Mouse (Mus musculus) embryonic facial prominence, embryonic 11.5 days (tissue): ENCODE measurements at regions not wholly inside any gene's neighbourhood (a gene's known extent, or its start where the extent isn't known, plus 50 kb on each side); places are given as distances from the start of the nearest gene placed in this dataset.

Experiments used
- ATAC-seq: fragments of 200-750 bp; cut with Nextera tagmentation; replicated peaks from 2 replicates; pipeline ENCODE4 v1.8.0; 2017; ENCODE audit warnings: low read depth; ENCODE audit not compliant: insufficient number of reproducible peaks, low FRiP score, low TSS enrichment
- DNase-seq: peaks from one replicate; pipeline ENCODE4 v3.0.0-alpha.2; 2015; ENCODE audit warnings: low spot score
- H3K27ac ChIP-seq: fragments of 300-500 bp; sonication (generic); replicated peaks from 2 replicates; pipeline ENCODE4 v1.5.1; 2014; ENCODE audit warnings: mild to moderate bottlenecking, low read depth, low read length, control low read depth
- H3K27me3 ChIP-seq: fragments of 300-500 bp; sonication (generic); 2 replicates; pipeline ENCODE4 v1.6.1; 2014; ENCODE audit warnings: mild to moderate bottlenecking, low read length, moderate library complexity, mixed read lengths; ENCODE audit not compliant: control insufficient read depth, insufficient read depth
- H3K36me3 ChIP-seq: fragments of 300-500 bp; sonication (generic); replicated peaks from 2 replicates; pipeline ENCODE4 v1.6.1; 2014; ENCODE audit warnings: low read depth, mild to moderate bottlenecking, low read length, moderate library complexity, mixed read lengths; ENCODE audit not compliant: control insufficient read depth, insufficient read depth
- H3K4me1 ChIP-seq: fragments of 300-500 bp; sonication (generic); 2 replicates; pipeline ENCODE4 v1.6.1; 2014; ENCODE audit warnings: low read length, mixed read lengths; ENCODE audit not compliant: control insufficient read depth, insufficient read depth
- H3K4me2 ChIP-seq: fragments of 300-500 bp; sonication (generic); 2 replicates; pipeline ENCODE4 v1.6.1; 2014; ENCODE audit warnings: low read depth, mild to moderate bottlenecking, control low read depth, low read length, moderate library complexity
- H3K4me3 ChIP-seq: fragments of 300-500 bp; sonication (generic); 2 replicates; pipeline ENCODE4 v1.5.1; 2014; ENCODE audit warnings: low read depth, low read length, control low read depth
- H3K9ac ChIP-seq: fragments of 300-500 bp; sonication (generic); replicated peaks from 2 replicates; pipeline ENCODE4 v1.6.1; 2014; ENCODE audit warnings: mild to moderate bottlenecking, control low read depth, low read length
- H3K9me3 ChIP-seq: fragments of 300-500 bp; sonication (generic); replicated peaks from 2 replicates; pipeline ENCODE4 v1.6.1; 2016; ENCODE audit warnings: mild to moderate bottlenecking, low read length, inconsistent platforms, mixed read lengths; ENCODE audit not compliant: control insufficient read depth
- WGBS: fragments of 180-500 bp; shearing (Covaris S2); extraction: QIAGEN DNeasy Blood & Tissue Kit; methylation state at CpG from one replicate; pipeline ENCODE4 v1.1.7; 2014; 5-methylcytosine and 5-hydroxymethylcytosine counted together

GRCm38 (mm10) chr3:103489786-103490185, 85.2 kb upstream of the Syt6 start:
- H3K4me3 ChIP-seq: no peak overlapping the region
- no peaks in the 10 kb centered on the region for H3K36me3 ChIP-seq
- no peak overlapping the region for H3K9ac ChIP-seq
- no peak overlapping the region for H3K4me2 ChIP-seq
- H3K27me3 ChIP-seq: no peaks in the 10 kb centered on the region
- 81% methylated on average over 4 of the region's 4 CpGs for WGBS
- no peaks in the 10 kb centered on the region for H3K9me3 ChIP-seq
- no peaks in the 10 kb centered on the region for H3K4me1 ChIP-seq
- no peak for ATAC-seq
- no peak for DNase-seq
- no peak overlapping the region for H3K27ac ChIP-seq

GRCm38 (mm10) chr3:103490966-103491365, 84.1 kb upstream of the Syt6 start:
- no peak for ATAC-seq
- no peaks in the 10 kb centered on the region for H3K9me3 ChIP-seq
- H3K36me3 ChIP-seq: no peaks in the 10 kb centered on the region
- no peak overlapping the region for H3K9ac ChIP-seq
- no peak overlapping the region for H3K4me2 ChIP-seq
- H3K27ac ChIP-seq: no peak overlapping the region
- no peaks in the 10 kb centered on the region for H3K27me3 ChIP-seq
- no peak for DNase-seq
- no peaks in the 10 kb centered on the region for H3K4me1 ChIP-seq
- H3K4me3 ChIP-seq: no peak overlapping the region
- WGBS: 86% methylated on average over 4 of the region's 4 CpGs

- Histone ChIP-seq H3K27me3 (no peaks in the 10 kb centered on the region), H3K4me2 (no peak overlapping the region), H3K9me3 (no peaks in the 10 kb centered on the region), H3K27ac (no peak overlapping the region), H3K4me1 (no peaks in the 10 kb centered on the region), H3K4me3 (no peak overlapping the region), H3K9ac (no peak overlapping the region), H3K36me3 (no peaks in the 10 kb centered on the region)
- 77% methylated on average over 3 of the region's 3 CpGs for WGBS
- no peak for DNase-seq
- no peak for ATAC-seq
Measured at GRCm38 (mm10) chr3:103492211-103492610, 82.8 kb upstream of the Syt6 start.

GRCm38 (mm10) chr3:103493623-103494022, 81.4 kb upstream of the Syt6 start:
- Histone ChIP-seq H3K4me2 (no peak overlapping the region), H3K27ac (no peak overlapping the region), H3K36me3 (no peaks in the 10 kb centered on the region), H3K4me3 (no peak overlapping the region), H3K27me3 (no peaks in the 10 kb centered on the region), H3K9ac (no peak overlapping the region), H3K4me1 (no peaks in the 10 kb centered on the region), H3K9me3 (no peaks in the 10 kb centered on the region)
- DNase-seq: no peak
- ATAC-seq: no peak
- whole genome bisulfite sequencing: 95% methylated on average over 1 of the region's 1 CpGs

GRCm38 (mm10) chr3:103494043-103494442, 81.0 kb upstream of the Syt6 start:
- H3K9me3 ChIP-seq: no peaks in the 10 kb centered on the region
- H3K27me3 ChIP-seq: no peaks in the 10 kb centered on the region
- no peak overlapping the region for H3K4me2 ChIP-seq
- no peak overlapping the region for H3K27ac ChIP-seq
- no peak overlapping the region for H3K4me3 ChIP-seq
- no peak for ATAC-seq
- no peak overlapping the region for H3K9ac ChIP-seq
- H3K36me3 ChIP-seq: no peaks in the 10 kb centered on the region
- H3K4me1 ChIP-seq: no peaks in the 10 kb centered on the region
- no peak for DNase-seq
- 81% methylated on average over 3 of the region's 3 CpGs for WGBS

GRCm38 (mm10) chr3:103496083-103496482, 78.9 kb upstream of the Syt6 start:
- DNase-seq (no peak), ATAC-seq (no peak)
- WGBS: 83% methylated on average over 6 of the region's 6 CpGs
- Histone ChIP-seq H3K27me3 (no peaks in the 10 kb centered on the region), H3K9me3 (no peaks in the 10 kb centered on the region), H3K4me3 (no peak overlapping the region), H3K27ac (no peak overlapping the region), H3K36me3 (no peaks in the 10 kb centered on the region), H3K9ac (no peak overlapping the region), H3K4me2 (no peak overlapping the region), H3K4me1 (no peaks in the 10 kb centered on the region)

GRCm38 (mm10) chr3:103496683-103497082, 78.3 kb upstream of the Syt6 start:
- H3K36me3 ChIP-seq: no peaks in the 10 kb centered on the region
- no peaks in the 10 kb centered on the region for H3K4me1 ChIP-seq
- H3K4me3 ChIP-seq: no peak overlapping the region
- no peaks in the 10 kb centered on the region for H3K27me3 ChIP-seq
- H3K9me3 ChIP-seq: no peaks in the 10 kb centered on the region
- no peak overlapping the region for H3K4me2 ChIP-seq
- no peak for ATAC-seq
- H3K27ac ChIP-seq: no peak overlapping the region
- 50% methylated on average over 3 of the region's 3 CpGs for WGBS
- no peak for DNase-seq
- H3K9ac ChIP-seq: no peak overlapping the region

GRCm38 (mm10) chr3:103497696-103498095, 77.3 kb upstream of the Syt6 start:
- Histone ChIP-seq H3K27me3 (no peaks in the 10 kb centered on the region), H3K4me1 (no peaks in the 10 kb centered on the region), H3K9me3 (no peaks in the 10 kb centered on the region), H3K36me3 (no peaks in the 10 kb centered on the region), H3K9ac (no peak overlapping the region), H3K4me3 (no peak overlapping the region), H3K4me2 (no peak overlapping the region), H3K27ac (no peak overlapping the region)
- DNase-seq (no peak), ATAC-seq (no peak)
- WGBS: 87% methylated on average over 3 of the region's 3 CpGs
